Mouse (Mus musculus): ENCODE data around the gene Cd300lg. TPM values are rescaled to one million over a fixed set of nuclear protein-coding genes. Genes with fewer than 3 reads are reported as not detected.

Gene Cd300lg
- total RNA-seq, 2 experiments from 2014 or later: 13.1 to 16.5 TPM

DNA sequence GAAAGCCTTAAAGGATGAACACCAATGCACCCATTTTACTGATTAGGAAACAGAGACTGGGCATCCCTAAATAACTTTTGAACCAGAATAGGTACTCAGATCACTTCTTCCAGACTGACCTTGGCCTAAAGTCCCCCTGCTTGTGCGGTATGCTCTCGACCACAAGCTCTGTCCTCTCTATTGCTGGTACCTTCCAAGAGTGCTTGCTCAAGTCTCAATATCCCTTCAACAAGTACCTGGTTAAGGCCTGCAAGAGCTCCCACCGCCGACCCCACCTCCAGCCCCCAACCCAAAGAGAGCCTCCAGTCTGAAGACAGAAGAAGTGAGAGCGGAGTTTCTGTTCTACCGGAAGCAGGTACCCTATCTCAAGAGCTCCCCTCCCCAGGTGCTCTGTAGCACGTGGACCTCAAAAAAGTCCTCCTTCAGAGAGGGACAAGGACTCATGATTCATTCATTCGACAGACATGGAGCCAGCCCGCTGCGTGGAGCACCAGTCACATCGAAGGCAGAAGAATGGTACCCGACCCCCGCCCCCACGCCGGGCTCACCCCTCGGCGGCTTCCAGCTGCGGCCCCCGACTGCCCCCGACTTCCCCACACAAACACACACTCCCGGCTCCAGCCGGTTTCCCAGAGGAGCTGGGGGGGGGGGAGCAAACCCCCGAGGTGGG is 15.2 kb upstream of the Cd300lg start:
- no peak for DNase-seq

GRCm38 (mm10) chr11:102026694-102027360 is 14.5 kb upstream of the Cd300lg start:
- DNase-seq: peak; percentile 65

- DNase-seq: no peak
Measured at GRCm38 (mm10) chr11:102027361-102028017, 13.8 kb upstream of the Cd300lg start.

DNA sequence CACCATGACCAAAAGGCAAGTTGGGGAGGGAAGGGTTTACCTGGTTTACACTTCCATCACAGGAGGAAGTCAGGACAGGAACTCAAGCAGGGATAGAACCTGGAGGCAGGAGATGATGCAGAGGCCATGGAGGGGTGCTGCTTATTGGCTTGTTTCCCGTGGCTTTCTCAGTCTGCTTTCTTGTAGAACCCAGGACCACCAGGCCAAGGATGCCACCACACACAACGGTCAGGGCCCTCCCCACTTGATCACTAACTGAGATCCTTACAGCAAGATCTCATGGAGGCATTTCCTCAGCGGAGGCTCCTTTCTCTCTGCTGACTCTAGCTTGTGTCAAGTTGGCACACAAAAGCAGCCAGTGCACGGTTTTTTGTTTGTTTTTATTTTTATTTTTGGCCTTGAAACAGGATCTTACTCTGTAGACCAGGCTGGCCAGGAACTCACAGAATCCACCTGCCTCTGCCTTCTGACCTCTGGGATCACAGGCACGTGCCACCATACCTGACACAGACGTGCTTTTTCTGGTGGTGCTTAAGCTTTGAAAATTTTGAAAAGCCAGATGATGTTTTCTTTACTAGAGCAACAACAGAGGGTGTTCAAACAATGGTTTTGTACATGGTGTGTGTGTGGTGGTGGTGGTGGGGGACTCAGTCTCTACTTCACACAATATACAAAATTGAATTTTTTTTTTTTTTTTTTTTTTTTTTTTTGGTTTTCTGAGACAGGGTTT is 13.1 kb upstream of the Cd300lg start, which contains the start of gene Mpp3:
Mpp3 (minus strand) TSS at position 375 of the 730 bp plus-strand sequence.
- no peak for DNase-seq

DNA sequence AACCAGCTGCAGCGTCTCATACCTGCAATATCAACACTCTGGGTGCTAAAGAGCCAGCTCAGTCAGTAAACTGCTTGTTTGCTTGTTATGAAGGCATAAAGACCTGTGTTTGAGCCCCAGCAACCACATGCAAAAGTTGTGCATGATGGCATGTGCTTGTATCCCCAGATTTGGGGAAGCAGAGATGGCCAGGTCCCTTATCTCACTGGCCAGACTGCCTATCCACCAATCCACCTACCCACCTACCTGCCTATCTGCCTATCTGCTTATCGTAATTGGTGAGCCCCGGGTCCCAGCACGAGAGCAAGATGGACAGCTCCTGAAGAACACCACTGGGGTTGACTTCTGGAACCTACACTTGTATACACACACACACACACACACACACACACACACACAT is 12.0 kb upstream of the Cd300lg start:
- no peak for DNase-seq

- no peak for DNase-seq
Measured at GRCm38 (mm10) chr11:102029966-102030365, 11.3 kb upstream of the Cd300lg start.

- no peak for DNase-seq
Measured at GRCm38 (mm10) chr11:102031149-102031548, 10.2 kb upstream of the Cd300lg start.

DNA sequence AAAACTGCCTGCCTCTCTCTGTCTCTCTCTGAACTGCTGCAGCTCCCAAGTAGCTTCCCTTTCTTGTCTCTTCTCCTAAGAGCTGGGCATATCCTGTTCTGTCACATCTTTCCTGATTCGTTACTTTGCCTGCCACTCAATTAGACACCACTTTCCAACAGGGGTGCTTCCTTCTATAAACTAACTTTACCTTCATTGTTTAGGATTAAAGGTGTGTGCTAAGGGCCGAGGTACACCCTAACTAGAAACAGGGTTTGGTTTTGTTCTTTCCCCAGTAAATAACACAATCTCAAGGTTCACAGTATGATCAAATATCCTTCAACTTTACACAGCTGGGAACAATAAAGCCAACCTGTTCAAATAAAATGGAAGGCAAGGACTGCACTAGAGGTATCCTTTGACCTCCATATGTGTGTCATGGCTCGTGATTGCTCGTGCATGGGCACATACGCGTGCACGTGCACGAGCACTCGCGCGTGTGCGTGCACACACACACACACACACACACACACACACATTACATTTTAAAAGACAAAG is 8.2 kb upstream of the Cd300lg start:
- DNase-seq: no peak

DNA sequence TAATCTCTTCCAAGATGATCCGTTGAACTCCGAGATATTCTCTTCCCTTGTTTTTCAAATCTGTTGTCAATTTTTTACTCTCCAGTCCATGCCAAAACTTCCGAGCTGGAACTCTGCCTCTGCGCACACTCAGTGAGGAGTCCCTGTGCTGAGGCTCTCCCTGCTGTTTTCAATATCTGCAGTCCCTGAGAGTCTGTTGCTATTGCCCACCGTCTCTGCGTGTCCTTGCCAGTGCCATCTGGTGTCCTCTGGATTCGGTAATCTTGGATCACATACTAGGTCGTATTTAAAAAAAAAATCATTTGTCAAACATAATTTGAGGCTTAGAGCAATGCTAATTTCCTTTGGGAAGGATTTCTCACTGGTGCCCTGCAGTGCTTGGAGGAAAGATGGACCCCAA is 6.4 kb upstream of the Cd300lg start:
- no peak for DNase-seq

DNA sequence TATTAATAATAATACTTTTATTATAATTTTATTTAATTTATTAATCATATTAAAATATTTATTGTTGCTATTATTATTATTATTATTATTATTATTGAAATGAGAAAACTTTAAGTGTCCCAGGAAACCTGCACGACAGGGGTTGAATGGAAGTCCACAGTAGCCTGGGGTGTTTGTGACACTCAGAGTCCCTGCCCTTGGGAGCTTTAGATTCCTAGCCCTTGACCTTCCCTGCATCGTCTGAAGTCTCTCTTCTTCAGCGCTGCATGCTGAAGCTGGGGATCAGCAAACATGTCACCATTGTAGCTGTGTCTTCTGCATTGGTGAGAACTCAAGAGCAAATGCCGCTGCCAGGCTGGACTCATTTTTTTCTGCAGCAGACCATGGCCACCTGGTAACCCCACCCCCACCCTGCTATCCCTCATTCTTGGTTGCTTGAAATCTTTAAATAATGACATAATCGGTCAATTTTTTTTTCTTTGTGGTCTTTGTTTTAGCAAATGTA is 5.8 kb upstream of the Cd300lg start:
- no peak for DNase-seq

GRCm38 (mm10) chr11:102036336-102036735 is 5.0 kb upstream of the Cd300lg start:
- DNase-seq: no peak

DNA sequence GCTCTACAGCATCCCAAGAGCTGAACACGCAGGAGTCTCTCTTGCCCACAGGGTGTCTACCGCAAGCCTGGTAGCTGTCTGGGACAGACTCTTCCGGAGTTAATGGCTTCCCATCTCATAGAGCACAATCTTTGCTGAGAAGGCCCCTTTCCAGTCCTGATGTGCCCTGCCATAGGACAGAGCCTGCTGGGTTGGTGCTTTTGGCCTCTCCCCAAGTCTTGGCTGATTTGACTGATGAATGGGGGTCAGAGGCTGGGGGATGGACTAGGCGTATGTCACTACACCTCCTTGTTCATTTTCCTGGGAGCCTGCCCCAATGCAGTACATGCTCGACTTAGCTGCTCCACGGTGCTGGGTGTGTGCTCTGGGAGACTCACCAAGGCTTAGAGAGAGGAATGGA is 3.5 kb upstream of the Cd300lg start:
- DNase-seq: no peak

DNA sequence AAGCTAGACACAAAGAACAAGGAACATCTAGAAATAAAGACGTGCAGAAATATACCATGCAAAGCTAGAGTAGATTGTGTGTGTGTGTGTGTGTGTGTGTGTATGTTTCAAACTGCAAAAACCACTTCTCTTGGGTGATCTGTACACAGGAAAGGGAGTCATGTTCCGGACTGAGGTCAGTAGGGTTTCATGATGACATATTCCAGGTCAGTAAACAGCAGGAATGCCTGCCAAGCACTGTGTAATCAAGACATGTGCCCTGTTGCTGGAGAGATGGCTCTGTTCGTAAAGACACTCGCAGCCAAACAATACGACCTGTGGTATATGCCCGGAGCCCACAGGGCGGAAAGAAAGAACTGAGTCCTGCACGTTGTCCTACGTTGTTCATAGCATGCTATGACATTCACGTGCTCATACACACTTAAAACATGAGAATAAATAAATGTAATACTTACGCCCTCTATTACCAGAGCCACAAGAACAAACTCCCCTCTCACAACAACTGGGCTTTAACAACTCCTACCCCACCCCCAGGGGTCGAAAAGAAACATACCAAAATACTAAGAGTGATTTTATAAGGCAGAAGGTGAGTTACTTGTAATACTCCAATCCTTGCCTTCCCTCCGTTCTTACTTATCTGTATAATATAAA is 1.7 kb upstream of the Cd300lg start:
- DNase-seq: no peak

- peak; percentile 80 for DNase-seq
Measured at GRCm38 (mm10) chr11:102040138-102040524, 1.2 kb upstream of the Cd300lg start.

GRCm38 (mm10) chr11:102040646-102041045 is 663 bp upstream of the Cd300lg start:
- no peak for DNase-seq

DNA sequence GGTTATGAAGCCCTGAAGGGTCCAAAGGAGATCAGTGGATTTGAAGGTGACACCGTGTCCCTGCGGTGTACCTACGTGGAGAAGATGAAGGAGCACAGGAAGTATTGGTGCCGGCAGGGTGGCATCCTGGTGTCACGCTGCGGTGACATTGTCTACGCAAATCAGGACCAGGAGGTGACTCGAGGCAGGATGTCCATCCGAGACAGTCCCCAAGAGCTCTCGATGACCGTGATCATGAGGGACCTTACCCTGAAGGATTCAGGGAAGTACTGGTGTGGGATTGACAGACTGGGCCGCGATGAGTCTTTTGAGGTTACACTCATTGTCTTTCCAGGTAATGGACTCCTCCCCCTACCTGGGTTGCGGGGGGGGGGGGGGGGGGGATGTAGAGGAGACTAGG is 1.7 kb downstream of the Cd300lg start:
- DNase-seq: no peak

DNA sequence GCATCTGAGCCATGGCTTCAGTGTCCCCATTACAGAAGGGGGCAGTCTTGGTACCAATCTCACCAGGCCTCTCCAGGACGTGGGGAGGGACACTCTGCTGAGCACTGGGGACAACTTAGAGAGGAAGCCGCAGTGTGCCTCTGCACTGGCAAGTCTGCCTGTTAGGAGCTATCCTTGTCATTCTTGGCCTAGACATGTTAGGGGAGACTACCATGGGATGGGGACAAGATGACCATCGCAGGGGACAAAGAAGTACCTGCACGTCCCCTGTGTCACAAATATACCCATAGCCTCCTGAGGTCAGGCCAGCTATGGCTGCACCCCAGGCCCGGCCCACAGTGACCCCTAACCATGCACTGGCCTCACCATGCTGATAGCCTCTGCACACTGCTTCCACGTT is 2.1 kb downstream of the Cd300lg start:
- no peak for DNase-seq

GRCm38 (mm10) chr11:102044691-102045212 is 3.4 kb downstream of the Cd300lg start:
- no peak for DNase-seq

GRCm38 (mm10) chr11:102046607-102047006 is 5.3 kb downstream of the Cd300lg start:
- no peak for DNase-seq

GRCm38 (mm10) chr11:102049875-102050482 is 8.7 kb downstream of the Cd300lg start:
- DNase-seq: no peak

- peak; percentile 80 for DNase-seq
Measured at GRCm38 (mm10) chr11:102051541-102051940, 10.2 kb downstream of the Cd300lg start.
